Mouse (Mus musculus) CH12F3 (cell line): ENCODE results near the gene D6Ertd527e.

Experiments used
- in situ Hi-C: fragments of 300-500 bp; cut with MboI; formaldehyde crosslinking; loops from 2 replicates; pipeline ENCODE4 v1.14.3; 2020; ENCODE audit warnings: low sequenced_read_pairs

Gene D6Ertd527e

DNA sequence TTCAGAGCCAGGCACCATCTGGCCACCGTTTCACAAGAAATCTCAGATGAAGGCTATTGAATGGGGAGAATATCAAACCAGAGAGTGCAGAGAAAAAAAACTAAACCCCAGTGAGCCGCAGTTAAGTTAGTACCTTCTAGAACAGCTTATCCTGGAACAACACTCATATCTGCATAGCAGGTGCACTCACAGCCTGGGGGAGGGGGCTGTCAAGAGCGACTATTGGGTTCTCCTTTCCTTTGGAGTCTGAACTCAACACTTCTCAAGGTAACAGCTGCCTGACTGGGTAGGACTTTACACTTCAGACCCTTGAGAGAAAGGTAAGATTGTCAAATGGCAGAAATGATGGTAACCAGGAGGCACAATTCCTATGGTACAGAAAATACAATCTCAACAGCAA lies 43.4 kb downstream of the D6Ertd527e start:
- in situ Hi-C loops, result no loop called here

DNA sequence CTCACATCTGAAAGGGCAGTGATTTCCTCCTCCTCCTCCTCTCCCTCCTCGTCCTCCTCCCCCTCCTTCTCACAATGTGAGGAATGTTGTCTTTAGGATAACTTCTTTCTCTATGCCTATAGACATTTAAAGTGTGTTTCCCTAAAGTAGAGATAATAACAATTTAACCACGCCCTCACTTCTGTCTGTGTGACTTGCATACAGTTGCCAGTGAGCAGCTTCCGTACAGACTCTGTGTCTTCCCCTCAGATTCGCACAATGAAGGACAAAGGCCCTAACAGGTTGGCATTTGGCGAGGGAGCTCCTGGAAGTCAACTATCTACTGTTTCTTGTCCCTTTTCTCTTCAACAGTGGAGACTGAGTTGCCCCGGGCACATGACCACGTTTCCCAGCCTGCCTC lies 45.9 kb downstream of the D6Ertd527e start:
- in situ Hi-C loops, result no loop called here

DNA sequence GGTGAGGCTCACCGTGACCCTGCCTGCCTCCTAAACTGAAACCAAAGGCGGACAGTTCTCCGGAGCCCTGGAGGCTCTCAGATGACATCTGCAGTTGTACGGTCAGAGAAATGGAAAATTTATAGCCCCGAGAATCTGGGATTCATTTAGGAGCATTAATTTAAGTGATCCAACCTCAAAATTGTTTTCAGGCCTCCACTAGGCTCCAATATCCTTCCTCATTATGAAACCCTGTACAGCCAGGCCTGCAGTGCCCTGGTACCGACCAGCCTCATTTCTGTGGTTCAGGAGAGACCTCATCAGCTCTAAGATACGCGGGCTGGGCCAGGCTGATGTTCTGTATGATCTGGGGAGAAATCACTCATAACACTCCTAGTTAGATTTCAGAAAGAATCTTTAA lies 46.9 kb downstream of the D6Ertd527e start:
- in situ Hi-C loops, result no loop called here

DNA sequence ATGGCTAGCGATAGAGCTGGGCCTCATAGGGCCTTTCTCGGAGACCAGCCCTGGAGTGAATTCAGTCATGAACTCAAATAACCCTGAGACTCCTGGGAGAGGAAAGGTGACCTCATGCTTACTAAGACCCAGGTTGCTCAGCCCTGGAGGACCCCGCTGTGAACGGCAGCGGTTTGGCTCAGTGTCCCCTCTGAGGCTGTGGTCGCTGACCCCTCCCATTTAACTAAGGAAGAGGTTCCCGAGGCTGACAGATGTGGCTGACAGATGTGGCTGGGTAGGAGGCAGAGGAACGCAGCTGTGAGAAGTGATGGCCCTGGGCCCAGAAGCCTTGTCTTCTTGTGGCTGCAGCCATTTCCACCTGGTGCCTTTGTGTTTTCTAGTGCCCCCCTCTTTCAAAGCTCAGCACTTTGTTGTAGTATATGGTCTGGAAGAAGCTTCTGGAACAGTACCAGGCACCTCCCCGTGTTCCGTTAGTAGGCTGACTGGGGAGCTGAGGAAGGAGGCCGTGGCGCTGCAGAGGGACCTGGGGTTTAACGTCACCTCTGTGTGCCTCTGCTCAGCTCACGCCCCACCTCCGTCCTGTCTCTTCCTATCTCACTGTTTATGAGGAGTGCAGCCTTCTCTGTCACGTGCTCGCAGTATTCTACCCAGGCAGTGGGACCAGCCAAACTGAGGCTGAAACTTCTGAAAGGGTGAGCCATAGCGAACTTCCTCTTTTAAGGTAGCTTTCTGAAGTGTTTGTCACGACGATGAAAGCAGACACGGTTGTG lies 48.1 kb downstream of the D6Ertd527e start:
- in situ Hi-C loops, result no loop called here

DNA sequence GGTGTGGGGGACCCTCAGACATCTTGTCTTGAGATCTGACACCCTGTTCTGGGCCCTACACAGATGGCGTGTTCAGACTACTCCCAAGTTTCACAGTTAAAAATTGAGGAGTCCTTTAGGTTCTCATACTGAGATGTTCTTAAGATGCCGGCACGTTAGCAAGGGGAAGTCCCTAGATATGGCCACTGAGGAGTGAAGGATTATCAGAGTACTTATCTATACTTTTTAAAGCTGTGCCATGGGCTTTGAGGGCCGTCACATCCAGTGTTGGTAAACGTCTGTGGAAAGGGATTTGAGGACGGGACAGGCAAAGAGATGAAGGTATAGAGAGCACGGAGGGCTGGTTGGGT lies 48.7 kb downstream of the D6Ertd527e start:
- in situ Hi-C loops, result no loop called here

DNA sequence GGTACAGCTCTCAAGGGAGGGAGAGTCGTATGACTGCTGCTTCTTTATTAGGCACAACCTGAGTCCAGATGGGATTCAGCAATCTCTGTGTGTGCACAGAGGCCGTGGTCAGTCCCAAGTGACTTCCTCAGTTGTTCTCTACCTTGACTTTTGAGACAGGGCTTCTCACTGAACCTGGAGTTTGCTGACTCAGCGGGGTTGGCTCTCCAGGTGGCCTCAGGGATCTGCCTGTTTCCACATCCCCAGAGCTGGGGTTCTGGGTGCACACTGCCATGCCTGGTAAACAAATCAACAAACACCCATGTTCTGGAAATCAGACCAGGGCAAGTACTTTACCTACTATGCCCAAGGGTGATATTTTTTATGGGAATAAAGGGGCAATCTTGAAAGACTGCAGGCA lies 49.3 kb downstream of the D6Ertd527e start:
- in situ Hi-C loops, result no loop called here

- in situ Hi-C loops, result no loop called here
Observed at GRCm38 (mm10) chr6:87158062-87158623, 53.6 kb downstream of the D6Ertd527e start.

- in situ Hi-C loops, result no loop called here
Observed at GRCm38 (mm10) chr6:87160196-87160595, 55.6 kb downstream of the D6Ertd527e start.

- in situ Hi-C loops, result no loop called here
Observed at GRCm38 (mm10) chr6:87161391-87162263, 57.1 kb downstream of the D6Ertd527e start.
